Mouse (Mus musculus): ENCODE data around the gene Cse1l.

The Cse1l gene

DNA sequence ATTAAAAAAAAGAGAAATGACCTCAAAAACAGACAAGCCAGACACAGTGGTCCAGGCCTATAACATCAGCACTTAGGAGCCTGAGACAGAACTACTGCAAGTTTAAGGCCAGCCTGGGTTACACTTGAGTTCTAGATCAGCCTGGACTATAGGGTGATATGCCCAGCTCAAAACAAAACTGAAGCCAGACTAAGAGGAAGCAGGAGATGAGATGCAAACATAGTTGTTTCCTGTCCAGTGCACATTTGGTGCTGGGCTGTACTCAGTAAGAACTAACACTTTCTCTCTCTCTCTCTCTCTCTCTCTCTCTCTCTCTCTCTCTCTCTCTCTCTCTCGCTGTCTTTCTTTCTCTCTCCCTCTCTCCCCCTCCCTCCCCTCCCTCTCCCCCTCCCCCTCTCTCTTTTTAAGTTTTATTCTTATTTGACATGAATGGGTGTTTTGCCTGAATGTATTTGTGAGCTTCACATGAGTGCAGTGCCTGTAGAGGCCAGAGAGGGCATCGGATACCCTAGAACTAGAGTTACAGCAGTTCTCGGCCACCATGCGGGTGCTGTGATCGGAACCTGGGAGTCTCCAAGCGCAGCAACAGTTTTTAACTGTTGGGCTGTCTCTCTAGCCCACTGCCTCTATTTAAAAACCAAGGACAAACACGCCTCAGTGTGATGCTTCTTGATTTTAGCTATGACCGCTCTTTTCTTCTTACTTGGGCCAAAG lies 4.9 kb upstream of the Cse1l start:
- DNase-seq (ENCODE audit: low spot score in 2 of 2), result no peak

DNA sequence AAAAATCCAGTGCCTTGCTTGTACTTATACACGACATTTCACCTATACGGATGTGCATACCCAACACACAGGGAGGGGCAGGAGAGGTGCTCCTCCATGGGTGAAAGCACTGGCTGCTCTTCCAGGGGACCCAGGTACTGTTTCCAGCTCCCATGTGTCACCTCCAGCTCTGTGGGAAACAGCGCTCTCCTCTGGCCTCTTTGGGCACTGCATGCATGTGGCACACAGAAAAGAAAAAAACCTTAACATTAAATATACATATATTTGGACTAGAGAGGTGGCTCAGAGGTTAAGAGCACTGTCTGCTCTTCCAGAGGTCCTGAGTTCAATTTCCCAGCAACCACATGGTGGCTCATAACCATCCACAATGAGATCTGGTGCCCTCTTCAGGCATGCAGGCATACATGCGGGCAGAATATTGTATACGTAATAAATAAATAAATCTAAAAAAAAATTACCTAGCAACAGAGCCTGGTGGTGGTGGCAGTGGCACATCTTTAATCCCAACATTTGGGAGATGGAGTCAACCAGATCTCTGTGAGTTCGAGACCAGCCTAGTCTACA lies 2.0 kb upstream of the Cse1l start:
- no peak for DNase-seq (ENCODE audit: low spot score in 2 of 2)

DNA sequence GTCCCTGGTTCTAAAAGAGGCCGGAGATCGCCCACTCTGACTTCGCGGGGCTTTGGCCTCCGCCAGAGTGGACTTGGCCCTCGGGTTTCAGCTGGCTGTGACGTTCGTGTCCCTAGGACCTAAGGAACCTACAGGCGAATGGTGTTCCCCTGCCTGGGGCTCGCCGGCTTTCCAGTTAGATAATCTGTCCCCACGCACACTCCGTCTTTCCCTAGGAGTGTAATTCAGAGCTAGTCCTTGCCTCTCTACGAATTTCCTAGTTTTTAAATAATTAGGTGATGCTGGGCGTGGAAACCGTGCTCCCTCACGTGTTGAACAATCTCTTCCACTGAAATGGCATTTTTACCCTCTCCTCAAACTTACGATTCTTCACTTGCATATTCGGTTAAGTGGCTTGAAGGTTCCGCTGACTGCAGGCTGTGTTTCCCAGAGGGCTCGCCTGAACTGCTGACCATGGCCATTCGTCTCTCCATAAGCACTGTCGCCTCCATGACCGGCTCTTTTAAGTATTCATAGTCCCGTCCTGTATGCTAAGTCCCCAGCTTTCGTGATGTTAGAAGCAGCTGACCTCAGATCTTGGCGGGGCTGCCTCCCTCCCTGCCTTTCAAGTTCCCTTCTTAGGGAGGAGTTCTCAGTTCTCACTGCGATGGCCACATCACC lies 813 bp downstream of the Cse1l start:
- DNase-seq (ENCODE audit: low spot score in 2 of 2), result no peak

GRCm38 (mm10) chr2:166909729-166910128 lies 3.9 kb downstream of the Cse1l start:
- no peak for DNase-seq (ENCODE audit: low spot score in 2 of 2)

- no peak for DNase-seq (ENCODE audit: low spot score in 2 of 2)
Observed at GRCm38 (mm10) chr2:166910536-166910935, 4.7 kb downstream of the Cse1l start.

- DNase-seq (ENCODE audit: low spot score in 2 of 2), result no peak
Observed at GRCm38 (mm10) chr2:166923971-166924370, 18.1 kb downstream of the Cse1l start.

GRCm38 (mm10) chr2:166933943-166934342 lies 28.1 kb downstream of the Cse1l start:
- no peak for DNase-seq (ENCODE audit: low spot score in 2 of 2)

DNA sequence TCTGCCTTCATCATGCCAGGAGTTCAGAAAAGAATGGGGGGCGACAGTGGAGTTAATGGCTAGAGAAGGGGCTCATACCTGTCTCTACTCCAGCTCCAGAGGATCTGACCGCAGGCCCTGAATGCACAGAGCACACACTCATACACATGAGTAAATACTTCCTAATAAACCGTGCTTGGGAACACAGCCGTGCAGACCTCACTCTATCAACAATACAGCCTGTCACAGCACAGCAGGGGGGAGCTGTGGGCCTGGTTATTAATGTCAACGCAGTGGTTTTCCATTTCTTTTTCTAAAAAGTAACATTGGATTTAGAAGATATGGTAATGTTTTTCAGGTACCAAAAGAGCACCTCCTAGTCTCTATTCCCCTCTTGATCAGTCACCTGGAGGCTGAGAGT lies 28.6 kb downstream of the Cse1l start:
- DNase-seq (ENCODE audit: low spot score in 2 of 2), result no peak

- no peak for DNase-seq (ENCODE audit: low spot score in 2 of 2)
Observed at GRCm38 (mm10) chr2:166935582-166935981, 29.7 kb downstream of the Cse1l start.

- no peak for DNase-seq (ENCODE audit: low spot score in 2 of 2)
Observed at GRCm38 (mm10) chr2:166936166-166936565, 30.3 kb downstream of the Cse1l start.

DNA sequence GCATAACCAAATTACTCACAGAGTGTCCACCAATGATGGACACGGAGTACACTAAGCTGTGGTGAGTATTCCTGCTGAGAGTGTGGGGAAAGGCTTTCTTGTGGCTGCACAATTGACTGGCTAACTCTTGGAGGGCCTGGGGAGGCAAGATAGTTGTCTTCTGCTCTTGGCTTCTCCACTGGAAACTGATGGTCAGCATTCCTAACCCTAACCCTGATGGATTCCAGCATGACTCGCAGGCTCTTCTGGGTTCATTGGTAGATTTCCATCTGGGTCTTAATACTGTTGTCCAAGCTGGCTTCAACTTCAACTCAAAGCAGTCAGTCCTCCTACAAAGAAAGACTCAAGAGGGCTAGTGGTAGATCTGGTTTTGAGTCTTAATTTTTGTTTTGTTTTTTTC lies 37.3 kb downstream of the Cse1l start:
- DNase-seq (ENCODE audit: low spot score in 2 of 2), result no peak

DNA sequence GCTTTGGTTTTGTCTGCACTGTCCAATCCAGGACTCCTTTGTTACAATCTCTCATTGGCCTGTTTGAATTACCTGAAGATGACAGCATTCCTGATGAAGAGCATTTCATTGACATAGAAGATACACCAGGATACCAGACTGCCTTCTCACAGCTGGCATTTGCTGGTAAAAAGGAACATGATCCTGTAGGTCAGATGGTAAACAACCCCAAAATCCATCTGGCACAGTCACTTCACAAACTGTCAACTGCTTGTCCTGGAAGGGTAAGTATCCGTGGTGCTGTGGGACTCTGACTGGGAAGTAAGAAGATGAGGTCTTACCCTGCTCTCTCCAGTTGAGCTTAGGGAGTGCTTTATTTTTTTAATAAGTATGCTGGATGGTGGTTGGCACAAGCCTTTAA lies 38.5 kb downstream of the Cse1l start:
- DNase-seq (ENCODE audit: low spot score in 2 of 2), result no peak

GRCm38 (mm10) chr2:166945456-166945855 lies 39.6 kb downstream of the Cse1l start:
- no peak for DNase-seq (ENCODE audit: low spot score in 2 of 2)

DNA sequence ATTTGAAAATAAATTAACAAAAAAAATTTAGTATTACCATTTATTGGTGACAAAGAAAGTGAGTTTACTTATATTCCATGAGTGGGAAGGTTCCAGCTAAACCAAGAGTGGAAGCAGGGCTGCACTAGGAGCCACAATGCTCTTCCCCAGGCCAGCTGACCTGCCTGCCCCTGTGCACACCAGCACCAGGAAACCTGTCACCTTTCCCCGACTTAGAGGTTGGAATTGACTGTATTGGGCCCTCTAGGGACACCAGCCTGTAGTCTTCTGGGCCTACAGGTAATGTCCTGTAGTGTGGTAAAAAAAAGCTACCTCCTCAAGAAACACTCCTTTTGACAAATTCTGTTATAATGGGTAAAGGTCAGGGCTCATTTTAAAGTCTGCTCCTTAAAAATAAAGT lies 42.4 kb downstream of the Cse1l start:
- DNase-seq (ENCODE audit: low spot score in 2 of 2), result no peak

DNA sequence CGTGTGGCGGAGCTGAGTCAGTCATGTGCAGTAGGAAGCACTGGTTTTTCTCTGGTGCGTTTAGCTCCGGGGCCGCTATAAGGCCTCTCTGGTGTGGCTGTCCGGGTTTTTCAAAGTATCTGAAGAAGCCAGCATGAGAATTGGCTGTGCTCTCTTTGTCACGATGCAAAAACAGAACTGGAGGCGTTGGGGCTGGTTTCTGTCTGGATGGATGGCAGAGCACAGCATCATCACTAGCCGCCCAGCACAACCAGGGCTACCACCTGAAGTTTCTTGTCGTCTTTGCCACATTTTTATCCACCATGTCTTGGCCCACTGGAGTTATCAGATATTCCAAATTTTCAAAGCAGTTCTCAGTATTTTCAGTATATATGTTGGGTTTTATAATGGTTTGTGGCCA lies 43.1 kb downstream of the Cse1l start:
- no peak for DNase-seq (ENCODE audit: low spot score in 2 of 2)

DNA sequence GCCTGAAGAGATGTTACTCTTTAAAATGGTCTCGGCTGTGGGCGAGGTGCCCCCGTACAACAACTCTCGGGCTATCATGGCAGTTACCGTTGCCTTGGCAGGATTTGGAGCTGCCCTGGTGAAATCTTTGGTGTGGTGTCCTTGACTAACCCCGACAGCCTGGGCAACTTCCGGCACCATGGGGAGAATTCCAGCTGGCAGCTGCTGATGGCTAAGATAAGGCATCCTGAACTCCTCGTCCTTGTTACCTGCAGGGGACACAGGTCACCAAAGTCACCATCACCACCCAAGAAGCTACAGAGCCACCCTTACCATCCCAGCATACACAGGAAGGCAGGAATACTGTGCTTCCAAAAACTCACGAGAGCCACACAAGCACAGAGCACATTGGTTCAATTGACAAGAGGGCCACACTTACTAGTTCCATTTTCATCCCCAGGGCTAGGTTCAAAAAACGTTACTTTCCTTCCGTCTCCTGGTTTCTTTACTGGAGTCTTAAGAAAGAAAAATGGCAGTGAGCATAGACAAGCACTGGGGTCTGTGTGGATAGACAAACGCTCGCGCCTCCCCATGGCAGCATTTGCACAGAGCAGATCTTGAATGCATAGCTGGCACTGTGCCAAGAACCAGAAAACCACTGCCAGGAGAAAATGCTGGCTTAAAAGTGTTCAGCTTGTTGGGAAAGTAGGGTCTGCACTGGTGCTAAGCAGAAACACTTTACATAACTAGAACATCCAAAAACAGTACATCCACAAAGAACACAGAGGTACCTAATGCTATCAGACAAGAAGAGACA lies 45.2 kb downstream of the Cse1l start:
- DNase-seq (ENCODE audit: low spot score in 2 of 2), result peak; percentile 69 to 78

GRCm38 (mm10) chr2:166952151-166952550 lies 46.3 kb downstream of the Cse1l start:
- peak in 1 of 2 experiments; percentile 13 for DNase-seq (ENCODE audit: low spot score in 2 of 2)

- DNase-seq (ENCODE audit: low spot score in 2 of 2), result peak; percentile 59 to 62
Observed at GRCm38 (mm10) chr2:166956805-166957204, 51.0 kb downstream of the Cse1l start.

GRCm38 (mm10) chr2:166960648-166961330 lies 54.9 kb downstream of the Cse1l start:
- DNase-seq (ENCODE audit: low spot score in 2 of 2), result no peak

- DNase-seq (ENCODE audit: low spot score in 2 of 2), result no peak
Observed at GRCm38 (mm10) chr2:166963257-166963656, 57.4 kb downstream of the Cse1l start.

- DNase-seq (ENCODE audit: low spot score in 2 of 2), result no peak
Observed at GRCm38 (mm10) chr2:166964773-166965172, 58.9 kb downstream of the Cse1l start.

- no peak for DNase-seq (ENCODE audit: low spot score in 2 of 2)
Observed at GRCm38 (mm10) chr2:166973153-166973552, 67.3 kb downstream of the Cse1l start.
